Mouse (Mus musculus) heart, embryonic 10.5 days (tissue): ENCODE data around the gene Tns1. TPM values are rescaled to one million over a fixed set of nuclear protein-coding genes. Genes with fewer than 3 reads are reported as not detected.

ENCODE experiments used
- DNase-seq: peaks from one replicate; pipeline ENCODE4 v3.0.0-alpha.2; 2017; ENCODE audit warnings: low spot score
- H3K27ac ChIP-seq: fragments of 300-500 bp; sonication (generic); 2 replicates; pipeline ENCODE4 v1.5.1; 2016; ENCODE audit warnings: mild to moderate bottlenecking
- H3K27me3 ChIP-seq: fragments of 300-500 bp; sonication (generic); 2 replicates; pipeline ENCODE4 v1.6.1; 2016; ENCODE audit warnings: mild to moderate bottlenecking; ENCODE audit not compliant: poor library complexity, insufficient read depth, severe bottlenecking
- H3K36me3 ChIP-seq: fragments of 300-500 bp; sonication (generic); 2 replicates; pipeline ENCODE4 v1.6.1; 2016; ENCODE audit warnings: mild to moderate bottlenecking, moderate library complexity
- H3K4me1 ChIP-seq: fragments of 300-500 bp; sonication (generic); 2 replicates; pipeline ENCODE4 v1.6.1; 2016; ENCODE audit warnings: mild to moderate bottlenecking
- H3K4me3 ChIP-seq: fragments of 300-500 bp; sonication (generic); 2 replicates; pipeline ENCODE4 v1.5.1; 2016; ENCODE audit warnings: mild to moderate bottlenecking, moderate library complexity
- H3K9me3 ChIP-seq: fragments of 300-500 bp; sonication (generic); 2 replicates; pipeline ENCODE4 v1.6.1; 2016; ENCODE audit warnings: mild to moderate bottlenecking, moderate library complexity
- WGBS: fragments of 180-500 bp; shearing (Covaris S2); methylation state at CpG from one replicate; pipeline ENCODE4 v1.1.7; 2016; 5-methylcytosine and 5-hydroxymethylcytosine counted together
- polyA plus RNA-seq: library from polyadenylated mRNA; unstranded; fragments of >200 nt; fragmentation: Nextera tagmentation; extraction: Ambion mirVana; gene quantifications from 2 replicates; pipeline ENCODE4 v1.2.1, GENCODE M21; 2016

The Tns1 gene
- polyA plus RNA-seq, 1 experiment from 2014 or later = 49.8 TPM

DNA sequence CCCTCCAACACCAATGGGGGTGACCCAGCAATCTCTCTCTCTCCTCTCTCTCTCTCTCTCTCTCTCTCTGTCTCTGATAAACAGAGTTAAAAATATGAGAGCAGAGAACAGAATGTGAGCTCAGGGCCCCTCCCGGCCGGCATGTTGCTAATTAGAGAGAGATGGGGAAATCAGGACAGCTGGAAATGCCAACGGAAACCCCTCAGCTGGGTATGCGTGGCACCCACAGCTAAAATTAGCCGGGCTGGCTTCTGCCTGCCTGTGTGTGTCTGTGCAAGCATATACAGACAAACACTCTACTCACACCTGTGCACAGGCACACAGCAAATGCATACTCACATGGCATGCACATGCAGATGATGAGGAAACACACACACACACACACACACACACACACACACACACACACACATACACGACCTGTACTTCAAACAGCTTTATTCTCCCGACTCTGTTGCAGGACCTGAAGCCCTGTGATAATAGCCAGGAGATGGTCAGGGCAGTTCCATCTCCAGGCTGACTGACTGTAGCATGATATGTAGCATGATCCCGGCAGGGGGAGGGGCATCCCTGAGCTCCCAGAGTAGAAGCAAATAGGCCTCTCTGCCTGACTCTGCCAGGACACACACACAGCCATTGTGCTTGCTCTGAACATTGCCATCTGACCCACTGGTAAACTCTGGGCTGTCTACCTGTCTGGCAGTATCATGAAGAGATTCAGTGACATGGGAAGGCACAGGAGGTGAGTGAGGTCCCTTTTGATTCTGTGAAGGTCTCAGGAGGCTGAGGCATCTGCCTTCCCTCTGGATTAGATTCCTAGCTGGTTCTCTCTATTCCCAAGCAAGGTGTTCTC, 208.8 kb downstream of the Tns1 start:
- no peak for DNase-seq
- H3K27ac ChIP-seq = peak overlapping the region; percentile 52; the same call in 1 of the 2 replicates
- no peaks in the 10 kb centered on the region for H3K9me3 ChIP-seq
- H3K4me3 ChIP-seq = no peak overlapping the region
- H3K27me3 ChIP-seq = peaks cover 26% of the 10 kb centered on the region; the same call in 1 of the 2 replicates
- H3K4me1 ChIP-seq = peaks cover 72% of the 10 kb centered on the region
- WGBS = 42% methylated on average over 8 of the region's 8 CpGs
- H3K36me3 ChIP-seq = peaks cover 82% of the 10 kb centered on the region

DNA sequence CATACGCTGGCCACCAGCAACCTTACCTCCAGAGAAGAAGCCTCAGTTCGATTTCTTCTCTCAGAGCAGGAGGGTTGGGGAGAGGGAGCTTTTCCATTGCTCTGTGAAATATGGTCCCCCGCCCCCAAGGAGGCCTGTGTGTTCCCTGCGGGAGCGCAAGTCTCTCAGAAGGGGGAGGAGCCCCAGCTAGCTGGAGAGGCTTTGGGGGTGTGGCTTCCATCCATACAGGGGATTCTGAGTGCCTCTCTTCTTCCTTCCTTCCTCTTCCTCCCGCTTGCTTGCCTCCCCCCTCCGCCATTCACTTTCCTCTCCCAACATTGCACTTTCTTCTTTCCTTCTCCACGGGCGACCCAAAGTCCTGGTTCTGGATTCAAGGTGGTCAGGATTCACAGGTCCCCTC, 210.2 kb downstream of the Tns1 start:
- H3K4me3 ChIP-seq = no peak overlapping the region
- H3K27me3 ChIP-seq = peaks cover 26% of the 10 kb centered on the region; the same call in 1 of the 2 replicates
- WGBS = 21% methylated on average over 9 of the region's 9 CpGs
- H3K4me1 ChIP-seq = peaks cover 62% of the 10 kb centered on the region
- H3K36me3 ChIP-seq = peaks cover 69% of the 10 kb centered on the region
- H3K9me3 ChIP-seq = no peaks in the 10 kb centered on the region
- no peak for DNase-seq
- peak overlapping the region; percentile 52; the same call in 1 of the 2 replicates for H3K27ac ChIP-seq

GRCm38 (mm10) chr1:73913071-73914005, 210.9 kb downstream of the Tns1 start:
- no peak overlapping the region for H3K4me3 ChIP-seq
- peaks cover 26% of the 10 kb centered on the region; the same call in 1 of the 2 replicates for H3K27me3 ChIP-seq
- H3K4me1 ChIP-seq = peaks cover 70% of the 10 kb centered on the region
- DNase-seq = no peak
- peak overlapping the region; percentile 52; the same call in 1 of the 2 replicates for H3K27ac ChIP-seq
- peaks cover 62% of the 10 kb centered on the region for H3K36me3 ChIP-seq
- no peaks in the 10 kb centered on the region for H3K9me3 ChIP-seq
- 73% methylated on average over 19 of the region's 19 CpGs for WGBS

DNA sequence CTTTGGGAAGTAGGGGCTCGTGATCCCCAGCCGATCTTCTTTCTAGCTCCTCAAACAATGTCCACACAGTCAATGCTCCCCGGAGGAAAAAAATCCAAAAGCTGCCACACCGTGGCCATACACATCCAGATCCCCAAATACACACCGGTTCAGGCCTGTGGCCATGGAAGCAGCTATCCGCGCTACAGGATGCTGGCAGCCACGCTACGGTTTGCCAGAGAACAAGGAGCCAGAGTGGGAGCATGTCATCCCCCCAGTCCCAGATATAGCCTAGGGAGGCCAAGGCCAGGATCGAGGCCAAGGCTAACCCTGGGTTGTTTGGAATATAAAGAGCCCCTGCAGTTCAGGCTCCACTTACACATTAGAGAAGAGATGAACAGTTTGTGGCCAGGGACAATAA, 211.8 kb downstream of the Tns1 start:
- no peak for DNase-seq
- Histone ChIP-seq H3K27ac (no peak overlapping the region; the same call in 1 of the 2 replicates), H3K27me3 (peaks cover 19% of the 10 kb centered on the region; the same call in 1 of the 2 replicates), H3K4me3 (no peak overlapping the region), H3K9me3 (no peaks in the 10 kb centered on the region), H3K36me3 (peaks cover 54% of the 10 kb centered on the region), H3K4me1 (peaks cover 69% of the 10 kb centered on the region)
- 88% methylated on average over 10 of the region's 10 CpGs for WGBS

DNA sequence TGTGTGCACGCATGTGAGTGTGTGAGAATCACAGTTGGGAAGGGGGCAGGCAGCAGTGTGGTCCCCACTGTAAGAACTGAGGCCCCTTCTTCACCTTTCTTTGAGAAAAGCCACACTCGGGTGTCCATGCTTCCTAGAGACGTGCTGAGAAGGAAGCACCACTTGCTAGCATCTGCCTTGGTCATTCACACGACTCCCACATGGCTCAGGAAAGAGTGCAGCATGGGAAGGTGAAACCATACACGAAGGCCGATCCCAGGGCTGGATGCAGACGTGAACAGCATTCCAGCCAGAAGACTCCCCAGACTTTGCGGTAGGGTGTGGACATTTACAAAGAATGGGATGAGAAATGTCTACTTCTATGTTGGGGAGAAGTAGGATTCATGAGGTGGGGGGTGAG, 212.3 kb downstream of the Tns1 start:
- H3K27me3 ChIP-seq = peaks cover 14% of the 10 kb centered on the region; the same call in 1 of the 2 replicates
- no peak overlapping the region for H3K27ac ChIP-seq
- H3K4me1 ChIP-seq = peaks cover 66% of the 10 kb centered on the region
- 82% methylated on average over 8 of the region's 8 CpGs for WGBS
- H3K4me3 ChIP-seq = no peak overlapping the region
- peaks cover 53% of the 10 kb centered on the region for H3K36me3 ChIP-seq
- no peak for DNase-seq
- no peaks in the 10 kb centered on the region for H3K9me3 ChIP-seq

- DNase-seq = no peak
- Histone ChIP-seq H3K4me3 (no peak overlapping the region), H3K27me3 (peaks cover 10% of the 10 kb centered on the region; the same call in 1 of the 2 replicates), H3K4me1 (peaks cover 61% of the 10 kb centered on the region), H3K9me3 (no peaks in the 10 kb centered on the region), H3K27ac (peak overlapping the region; percentile 4; the same call in 1 of the 2 replicates), H3K36me3 (peaks cover 41% of the 10 kb centered on the region)
- WGBS = 86% methylated on average over 8 of the region's 8 CpGs
These were observed 213.5 kb downstream of the Tns1 start for GRCm38 (mm10) chr1:73910701-73911100.

DNA sequence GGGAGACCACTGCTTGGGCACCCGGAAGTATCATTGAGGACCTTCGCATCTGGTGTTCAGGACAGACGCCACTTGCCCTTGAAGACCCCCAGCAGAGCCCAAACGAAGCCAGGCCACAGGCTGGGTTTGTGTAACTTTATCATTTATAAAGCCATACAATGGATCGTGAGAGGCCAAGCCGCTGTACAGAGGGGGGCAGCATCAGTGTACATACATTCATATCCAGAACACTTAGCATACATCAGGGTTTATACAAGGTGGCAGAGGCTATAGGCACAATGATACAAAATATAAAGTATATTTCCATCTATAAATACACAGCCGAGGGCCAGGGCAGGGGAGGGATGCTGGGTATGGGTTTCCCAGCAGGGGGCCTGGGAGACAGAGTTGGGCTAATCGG, 214.1 kb downstream of the Tns1 start:
- Histone ChIP-seq H3K4me3 (no peak overlapping the region), H3K9me3 (no peaks in the 10 kb centered on the region), H3K27me3 (peaks cover 10% of the 10 kb centered on the region; the same call in 1 of the 2 replicates), H3K4me1 (peaks cover 61% of the 10 kb centered on the region), H3K27ac (no peak overlapping the region), H3K36me3 (peaks cover 36% of the 10 kb centered on the region)
- no peak for DNase-seq
- 85% methylated on average over 8 of the region's 8 CpGs for WGBS

DNA sequence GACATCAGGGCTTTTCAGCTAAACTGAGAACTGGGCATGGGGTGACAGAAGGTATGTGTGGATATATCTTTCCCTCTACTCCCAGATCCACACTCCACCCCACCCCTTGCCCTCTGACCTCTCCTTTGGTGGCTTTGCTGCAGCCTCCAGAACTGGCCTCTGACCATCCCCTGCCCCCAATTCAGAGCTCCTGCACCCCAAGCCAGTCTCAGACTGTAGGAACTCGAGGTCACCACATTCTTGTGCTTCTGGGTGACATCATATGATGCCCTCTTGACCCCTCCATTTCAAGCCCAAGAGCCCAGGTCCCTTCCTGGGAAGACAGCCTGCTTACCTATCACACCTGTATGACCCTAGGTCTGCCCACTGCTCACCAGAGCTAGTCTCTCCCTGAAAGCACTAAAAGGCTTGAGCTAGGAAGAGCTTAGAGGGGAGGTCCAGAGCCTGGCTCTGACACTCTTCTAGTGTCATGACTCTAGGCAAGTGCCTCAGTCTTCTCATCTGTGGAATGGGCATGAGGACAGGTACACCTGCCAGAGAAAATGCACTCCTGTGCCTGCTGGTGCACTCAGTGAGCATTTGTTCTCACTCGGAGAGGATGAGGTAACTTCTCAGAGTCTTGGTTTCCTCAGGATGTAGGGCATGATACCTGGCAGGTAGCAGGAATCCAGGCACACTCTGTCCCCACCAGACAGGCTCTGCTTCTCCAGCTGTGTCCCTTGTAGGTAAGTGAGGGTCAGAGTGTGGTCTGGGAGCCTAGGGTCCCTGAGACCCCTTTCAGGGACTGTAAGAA, 214.9 kb downstream of the Tns1 start:
- peaks cover 58% of the 10 kb centered on the region for H3K4me1 ChIP-seq
- H3K9me3 ChIP-seq = no peaks in the 10 kb centered on the region
- no peak for DNase-seq
- no peak overlapping the region for H3K27ac ChIP-seq
- H3K4me3 ChIP-seq = no peak overlapping the region
- peaks cover 5% of the 10 kb centered on the region; the same call in 1 of the 2 replicates for H3K27me3 ChIP-seq
- 52% methylated on average over 2 of the region's 2 CpGs for WGBS
- peaks cover 28% of the 10 kb centered on the region for H3K36me3 ChIP-seq

- no peaks in the 10 kb centered on the region for H3K27me3 ChIP-seq
- WGBS = 80% methylated on average over 13 of the region's 13 CpGs
- H3K4me3 ChIP-seq = no peak overlapping the region
- peak overlapping the region; percentile 37 for H3K27ac ChIP-seq
- peaks cover 47% of the 10 kb centered on the region for H3K4me1 ChIP-seq
- no peaks in the 10 kb centered on the region for H3K9me3 ChIP-seq
- no peak for DNase-seq
- peaks cover 18% of the 10 kb centered on the region for H3K36me3 ChIP-seq
These were observed 215.9 kb downstream of the Tns1 start for GRCm38 (mm10) chr1:73908081-73908960.

- Histone ChIP-seq H3K9me3 (no peaks in the 10 kb centered on the region), H3K27me3 (no peaks in the 10 kb centered on the region), H3K27ac (no peak overlapping the region; the same call in 1 of the 2 replicates), H3K36me3 (peaks cover 12% of the 10 kb centered on the region; the same call in 1 of the 2 replicates), H3K4me3 (no peak overlapping the region), H3K4me1 (peaks cover 53% of the 10 kb centered on the region)
- WGBS = 94% methylated on average over 28 of the region's 28 CpGs
- DNase-seq = no peak
These were observed 217.1 kb downstream of the Tns1 start for GRCm38 (mm10) chr1:73907166-73907565.

DNA sequence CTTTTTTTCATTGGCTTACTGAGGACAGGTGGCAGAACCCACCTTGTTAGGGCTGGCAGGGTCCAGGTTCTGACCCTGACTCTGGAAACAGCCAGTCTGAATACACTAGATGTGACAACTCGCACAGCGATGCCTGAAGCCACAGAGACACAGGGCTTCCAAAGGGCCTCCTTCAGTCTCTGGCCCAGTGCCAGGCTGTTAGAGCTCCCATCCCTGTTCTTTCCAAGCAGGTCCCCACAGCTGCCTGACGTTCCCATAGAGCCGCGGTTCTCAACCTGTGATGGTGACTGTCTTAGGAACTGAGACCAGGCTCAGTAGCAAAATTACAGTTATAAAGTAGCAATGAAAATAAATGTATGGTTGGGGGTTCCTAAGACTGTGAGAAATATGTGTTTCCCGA, 217.9 kb downstream of the Tns1 start:
- Histone ChIP-seq H3K27me3 (no peaks in the 10 kb centered on the region), H3K9me3 (no peaks in the 10 kb centered on the region), H3K27ac (peak overlapping the region; percentile 60; the same call in 1 of the 2 replicates), H3K4me1 (peaks cover 57% of the 10 kb centered on the region), H3K36me3 (peaks cover 5% of the 10 kb centered on the region; the same call in 1 of the 2 replicates), H3K4me3 (no peak overlapping the region)
- 58% methylated on average over 6 of the region's 6 CpGs for WGBS
- DNase-seq = peak; percentile 75
